Mouse (Mus musculus) heart, adult 2 months (tissue): ENCODE measurements around the gene Gm21987.

ENCODE experiments used
- CTCF ChIP-seq: fragments of 200-600 bp; IDR thresholded peaks from 2 replicates; pipeline ENCODE4 v1.8.1; 2022; ENCODE audit warnings: antibody characterized with exemption, mild to moderate bottlenecking, moderate library complexity
- EP300 ChIP-seq: fragments of 200-500 bp; IDR thresholded peaks from 2 replicates; pipeline ENCODE4 v1.6.1; 2011; ENCODE audit warnings: low read depth, low read length, control low read depth; ENCODE audit not compliant: insufficient read depth
- POLR2A ChIP-seq: fragments of 200-500 bp; IDR thresholded peaks from 2 replicates; pipeline ENCODE4 v1.6.1; 2011; ENCODE audit warnings: mild to moderate bottlenecking, low read depth, low read length, control low read depth; ENCODE audit not compliant: insufficient read depth

GRCm38 (mm10) chr16:38350361-38350855 is 3.6 kb downstream of the Gm21987 start:
- TF ChIP-seq CTCF (no peak), POLR2A (no peak; the same call in 1 of the 2 replicates), EP300 (peak; percentile 97)
